Mouse (Mus musculus) MEL (cell line): ENCODE results near the gene Cdkn1b. TPM values are rescaled to one million over a fixed set of nuclear protein-coding genes. Genes with fewer than 3 reads are reported as not detected.

ENCODE experiments used
- DNase-seq: peaks from one replicate; pipeline ENCODE4 v3.0.0; 2011; ENCODE audit warnings: low read depth, low spot score
- H3K27ac ChIP-seq: 2 replicates; pipeline ENCODE4 v1.5.1; 2012; ENCODE audit warnings: low read depth, mild to moderate bottlenecking, control low read depth, low read length, moderate library complexity; ENCODE audit not compliant: control insufficient read depth
- H3K27me3 ChIP-seq, 2 experiments: fragments of 150-350 bp in 1 of 2; sonication (generic) in 1 of 2; 2 replicates each; pipeline ENCODE4 v1.6.1; 2012; ENCODE audit warnings: low read length in 2 of 2, mild to moderate bottlenecking in 2 of 2, improper control_type of control experiment in 1 of 2, moderate library complexity in 1 of 2; ENCODE audit not compliant: insufficient read depth in 2 of 2, control insufficient read depth in 1 of 2
- H3K36me3 ChIP-seq, 2 experiments: 2 replicates each; pipeline ENCODE4 v1.6.1; 2012 to 2014; ENCODE audit warnings: low read length in 2 of 2, improper control_type of control experiment in 1 of 2, inconsistent platforms in 1 of 2, mild to moderate bottlenecking in 1 of 2; ENCODE audit not compliant: insufficient read depth in 2 of 2, control insufficient read depth in 1 of 2
- H3K4me1 ChIP-seq, 2 experiments: fragments of 150-350 bp in 1 of 2; sonication (generic) in 1 of 2; 2 replicates each; pipeline ENCODE4 v1.6.1; 2012; ENCODE audit warnings: low read length in 2 of 2, improper control_type of control experiment in 1 of 2, mild to moderate bottlenecking in 1 of 2; ENCODE audit not compliant: insufficient read depth in 2 of 2, control insufficient read depth in 1 of 2
- H3K4me3 ChIP-seq, 2 experiments: fragments of 150-350 bp in 1 of 2; sonication (generic) in 1 of 2; 2 replicates each; pipeline ENCODE4 v1.5.1; 2012; ENCODE audit warnings: low read depth in 2 of 2, low read length in 2 of 2, mild to moderate bottlenecking in 2 of 2, moderate library complexity in 2 of 2, control low read depth in 1 of 2, improper control_type of control experiment in 1 of 2; ENCODE audit not compliant: control insufficient read depth in 1 of 2, insufficient read depth in 1 of 2
- H3K79me2 ChIP-seq: 2 replicates; pipeline ENCODE4 v1.6.1; 2012; ENCODE audit warnings: mild to moderate bottlenecking, low read length, moderate library complexity; ENCODE audit not compliant: control insufficient read depth, poor library complexity, insufficient read depth
- H3K9ac ChIP-seq: 2 replicates; pipeline ENCODE4 v1.6.1; 2012; ENCODE audit warnings: low read depth, mild to moderate bottlenecking, control low read depth, low read length, moderate library complexity; ENCODE audit not compliant: control insufficient read depth, poor library complexity, severe bottlenecking
- H3K9me3 ChIP-seq: fragments of 150-350 bp; sonication (generic); replicated peaks from 2 replicates; pipeline ENCODE4 v1.6.1; 2012; ENCODE audit warnings: mild to moderate bottlenecking, low read length, improper control_type of control experiment, moderate library complexity; ENCODE audit not compliant: insufficient read depth
- CHD2 ChIP-seq: IDR thresholded peaks from 2 replicates; pipeline ENCODE4 v1.6.1; 2011; ENCODE audit warnings: low read length, improper control_type of control experiment
- CTCF ChIP-seq, 3 experiments: IDR thresholded peaks in 2 of 3; conservative IDR thresholded peaks in 1 of 3; 2 replicates each; pipeline ENCODE4 v1.5.1; 2011 to 2012; ENCODE audit warnings: low read length in 3 of 3, low read depth in 2 of 3, mild to moderate bottlenecking in 2 of 3, improper control_type of control experiment in 1 of 3, inconsistent platforms in 1 of 3, mixed read lengths in 1 of 3, moderate library complexity in 1 of 3; ENCODE audit not compliant: control insufficient read depth in 1 of 3, insufficient read depth in 1 of 3, poor library complexity in 1 of 3, severe bottlenecking in 1 of 3
- E2F4 ChIP-seq: IDR thresholded peaks from 2 replicates; pipeline ENCODE4 v1.6.1; 2011; ENCODE audit warnings: low read depth, low read length, improper control_type of control experiment, borderline replicate concordance
- EP300 ChIP-seq, 2 experiments: IDR thresholded peaks; 2 replicates each; pipeline ENCODE4 v1.6.1; 2011; ENCODE audit warnings: improper control_type of control experiment in 2 of 2, low read length in 2 of 2, low read depth in 1 of 2, mild to moderate bottlenecking in 1 of 2
- GABPA ChIP-seq: IDR thresholded peaks from 2 replicates; pipeline ENCODE4 v1.6.1; 2012; ENCODE audit warnings: low read depth, mild to moderate bottlenecking, inconsistent platforms, low read length, improper control_type of control experiment, moderate library complexity
- GATA1 ChIP-seq: IDR thresholded peaks from 2 replicates; pipeline ENCODE4 v1.6.1; 2011; ENCODE audit warnings: low read depth, low read length, improper control_type of control experiment
- JUND ChIP-seq: IDR thresholded peaks from 2 replicates; pipeline ENCODE4 v1.6.1; 2011; ENCODE audit warnings: low read depth, mild to moderate bottlenecking, improper control_type of control experiment, low read length
- MAX ChIP-seq: IDR thresholded peaks from 2 replicates; pipeline ENCODE4 v1.6.1; 2011; ENCODE audit warnings: low read length, improper control_type of control experiment
- MAZ ChIP-seq: IDR thresholded peaks from 2 replicates; pipeline ENCODE4 v1.6.1; 2012; ENCODE audit warnings: low read depth, mild to moderate bottlenecking, inconsistent platforms, low read length, improper control_type of control experiment
- MYB ChIP-seq: IDR thresholded peaks from 2 replicates; pipeline ENCODE4 v1.6.1; 2011; ENCODE audit warnings: mild to moderate bottlenecking, low read depth, low read length, improper control_type of control experiment
- MYC ChIP-seq: IDR thresholded peaks from 2 replicates; pipeline ENCODE4 v1.6.1; 2011; ENCODE audit warnings: low read depth, mild to moderate bottlenecking, low read length, improper control_type of control experiment, moderate library complexity
- NELFE ChIP-seq: IDR thresholded peaks from 2 replicates; pipeline ENCODE4 v1.6.1; 2011; ENCODE audit warnings: low read depth, low read length, improper control_type of control experiment
- NRF1 ChIP-seq: IDR thresholded peaks from 2 replicates; pipeline ENCODE4 v1.6.1; 2014; ENCODE audit warnings: low read depth, mild to moderate bottlenecking, inconsistent platforms, low read length, improper control_type of control experiment, moderate library complexity; ENCODE audit not compliant: poor library complexity, insufficient read depth, severe bottlenecking
- POLR2A ChIP-seq, 2 experiments: IDR thresholded peaks; 2 replicates each; pipeline ENCODE4 v1.6.1; 2011 to 2012; ENCODE audit warnings: low read length in 2 of 2, mild to moderate bottlenecking in 2 of 2, control low read depth in 1 of 2, improper control_type of control experiment in 1 of 2, low read depth in 1 of 2, moderate library complexity in 1 of 2; ENCODE audit not compliant: control insufficient read depth in 1 of 2, insufficient read depth in 1 of 2, poor library complexity in 1 of 2
- POLR2AphosphoS2 ChIP-seq: IDR thresholded peaks from 2 replicates; pipeline ENCODE4 v1.6.1; 2011; ENCODE audit warnings: low read length, improper control_type of control experiment
- RCOR1 ChIP-seq: IDR thresholded peaks from 2 replicates; pipeline ENCODE4 v1.6.1; 2012; ENCODE audit warnings: low read depth, mild to moderate bottlenecking, inconsistent platforms, low read length, improper control_type of control experiment
- SMC3 ChIP-seq: IDR thresholded peaks from 2 replicates; pipeline ENCODE4 v1.6.1; 2011; ENCODE audit warnings: low read depth, low read length, improper control_type of control experiment
- TCF12 ChIP-seq: IDR thresholded peaks from 2 replicates; pipeline ENCODE4 v1.6.1; 2014; ENCODE audit warnings: low read depth, mild to moderate bottlenecking, inconsistent platforms, low read length, improper control_type of control experiment, moderate library complexity
- USF1 ChIP-seq: IDR thresholded peaks from 2 replicates; pipeline ENCODE4 v1.6.1; 2014; ENCODE audit warnings: low read depth, mild to moderate bottlenecking, inconsistent platforms, low read length, improper control_type of control experiment, moderate library complexity
- ZMIZ1 ChIP-seq: IDR thresholded peaks from 2 replicates; pipeline ENCODE4 v1.6.1; 2012; ENCODE audit warnings: low read depth, mild to moderate bottlenecking, inconsistent platforms, low read length, improper control_type of control experiment, moderate library complexity
- ZNF384 ChIP-seq: IDR thresholded peaks from 2 replicates; pipeline ENCODE4 v1.6.1; 2012; ENCODE audit warnings: low read depth, mild to moderate bottlenecking, inconsistent platforms, low read length, improper control_type of control experiment
- polyA plus RNA-seq, 2 experiments: library from polyadenylated mRNA; stranded (reverse) in 1 of 2; unstranded in 1 of 2; fragments of >175 nt in 1 of 2; fragments of >200 nt in 1 of 2; gene quantifications; 2 replicates each; pipeline versions ENCODE4 v1.2.1 to v1.2.4; 2012; ENCODE audit warnings: low replicate concordance in 2 of 2, low read depth in 1 of 2; ENCODE audit not compliant: insufficient read length in 2 of 2, insufficient read depth in 1 of 2, missing spikeins in 1 of 2
- total RNA-seq: library from RNA; depleted of rRNA; stranded (reverse); fragments of 300-350 nt; gene quantifications from 2 replicates; pipeline ENCODE4 v1.2.3, GENCODE M21; 2012

The Cdkn1b gene
- total and polyA plus RNA-seq, 3 experiments = 7.7 to 21.2 TPM; not detected in 1

- Histone ChIP-seq H3K27ac (no peak overlapping the region), H3K27me3 (no peaks in the 10 kb centered on the region), H3K36me3 (peaks cover 0 to 3% of the 10 kb centered on the region in 2 experiments; a peak in 2 of 4 replicates), H3K4me3 (no peak overlapping the region), H3K9me3 (no peaks in the 10 kb centered on the region), H3K4me1 (peaks cover 2 to 4% of the 10 kb centered on the region in 2 experiments; a peak in 2 of 4 replicates), H3K9ac (no peak overlapping the region), H3K79me2 (no peaks in the 10 kb centered on the region)
- no peak for DNase-seq
- TF ChIP-seq CTCF (IDR thresholded peaks at IDR 0.05 in 2 of 3, conservative IDR thresholded peaks at IDR 0.05 in 1 of 3; ENCODE audit: control insufficient read depth in 1 of 3, insufficient read depth in 1 of 3, low read depth in 2 of 3, low read length in 3 of 3, poor library complexity in 1 of 3, severe bottlenecking in 1 of 3) (no peak), GATA1 (no peak), USF1 (no peak), RCOR1 (no peak), CHD2 (no peak), TCF12 (no peak)
Observed at GRCm38 (mm10) chr6:134890436-134890835, 29.8 kb upstream of the Cdkn1b start.

GRCm38 (mm10) chr6:134896570-134897436 is 23.4 kb upstream of the Cdkn1b start:
- DNase-seq = peak; percentile 73
- no peaks in the 10 kb centered on the region for H3K27me3 ChIP-seq
- H3K4me1 ChIP-seq = peaks cover 2 to 7% of the 10 kb centered on the region in 2 experiments; a peak in 3 of 4 replicates
- H3K9ac ChIP-seq = peak overlapping the region; percentile 87
- no peaks in the 10 kb centered on the region for H3K9me3 ChIP-seq
- H3K36me3 ChIP-seq = peaks cover 0 to 12% of the 10 kb centered on the region in 2 experiments; a peak in 2 of 4 replicates
- TF ChIP-seq EP300 (IDR thresholded peaks at IDR 0.05; ENCODE audit: low read depth in 1 of 2, low read length in 2 of 2) (no peak), E2F4 (no peak)
- TF ChIP-seq, all 39 proteins: peak for 0
- H3K27ac ChIP-seq = peak overlapping the region; percentile 93
- peak overlapping the region; percentile 11 to 67 for H3K4me3 ChIP-seq
- H3K79me2 ChIP-seq = peaks cover 4% of the 10 kb centered on the region; the same call in 1 of the 2 replicates

- peak overlapping the region; percentile 99 for H3K27ac ChIP-seq
- H3K4me1 ChIP-seq = peaks cover 2 to 5% of the 10 kb centered on the region in 2 experiments; a peak in 3 of 4 replicates
- peaks cover 0 to 12% of the 10 kb centered on the region in 2 experiments; a peak in 2 of 4 replicates for H3K36me3 ChIP-seq
- peaks cover 4% of the 10 kb centered on the region; the same call in 1 of the 2 replicates for H3K79me2 ChIP-seq
- peak overlapping the region; percentile 96 for H3K9ac ChIP-seq
- H3K9me3 ChIP-seq = no peaks in the 10 kb centered on the region
- DNase-seq = peak; percentile 97
- H3K27me3 ChIP-seq = no peaks in the 10 kb centered on the region
- H3K4me3 ChIP-seq = peak overlapping the region; percentile 68 to 97
- TF ChIP-seq CHD2 = peak; percentile 88
- no peak for TF ChIP-seq SMC3
- TF ChIP-seq POLR2A (IDR thresholded peaks at IDR 0.05; ENCODE audit: control insufficient read depth in 1 of 2, insufficient read depth in 1 of 2, low read depth in 1 of 2, low read length in 2 of 2, poor library complexity in 1 of 2) = peak; percentile 80 to 92; a peak in 3 of 4 replicates
- peak; percentile 91; the same call in 1 of the 2 replicates for TF ChIP-seq E2F4
- TF ChIP-seq POLR2AphosphoS2 = peak; percentile 95
- TF ChIP-seq GABPA = no peak
- TF ChIP-seq MAZ = 0 out of 2 replicates have a peak, but pooled peaks have one; percentile 63
- TF ChIP-seq MYC = peak; percentile 69
- peak; percentile 93 for TF ChIP-seq NELFE
- TF ChIP-seq USF1 = no peak
- peak; percentile 76 for TF ChIP-seq NRF1
- TF ChIP-seq JUND = no peak
- no peak for TF ChIP-seq EP300 (IDR thresholded peaks at IDR 0.05; ENCODE audit: low read depth in 1 of 2, low read length in 2 of 2)
- TF ChIP-seq MYB = no peak
- TF ChIP-seq ZNF384 = 0 out of 2 replicates have a peak, but pooled peaks have one; percentile 28
- TF ChIP-seq ZMIZ1 = peak; percentile 73; the same call in 1 of the 2 replicates
- TF ChIP-seq CTCF (IDR thresholded peaks at IDR 0.05 in 2 of 3, conservative IDR thresholded peaks at IDR 0.05 in 1 of 3; ENCODE audit: control insufficient read depth in 1 of 3, insufficient read depth in 1 of 3, low read depth in 2 of 3, low read length in 3 of 3, poor library complexity in 1 of 3, severe bottlenecking in 1 of 3) = no peak
- peak; percentile 79; the same call in 1 of the 2 replicates for TF ChIP-seq MAX
Observed at GRCm38 (mm10) chr6:134897443-134898094, 22.6 kb upstream of the Cdkn1b start.
